In the genomic region with DNA sequence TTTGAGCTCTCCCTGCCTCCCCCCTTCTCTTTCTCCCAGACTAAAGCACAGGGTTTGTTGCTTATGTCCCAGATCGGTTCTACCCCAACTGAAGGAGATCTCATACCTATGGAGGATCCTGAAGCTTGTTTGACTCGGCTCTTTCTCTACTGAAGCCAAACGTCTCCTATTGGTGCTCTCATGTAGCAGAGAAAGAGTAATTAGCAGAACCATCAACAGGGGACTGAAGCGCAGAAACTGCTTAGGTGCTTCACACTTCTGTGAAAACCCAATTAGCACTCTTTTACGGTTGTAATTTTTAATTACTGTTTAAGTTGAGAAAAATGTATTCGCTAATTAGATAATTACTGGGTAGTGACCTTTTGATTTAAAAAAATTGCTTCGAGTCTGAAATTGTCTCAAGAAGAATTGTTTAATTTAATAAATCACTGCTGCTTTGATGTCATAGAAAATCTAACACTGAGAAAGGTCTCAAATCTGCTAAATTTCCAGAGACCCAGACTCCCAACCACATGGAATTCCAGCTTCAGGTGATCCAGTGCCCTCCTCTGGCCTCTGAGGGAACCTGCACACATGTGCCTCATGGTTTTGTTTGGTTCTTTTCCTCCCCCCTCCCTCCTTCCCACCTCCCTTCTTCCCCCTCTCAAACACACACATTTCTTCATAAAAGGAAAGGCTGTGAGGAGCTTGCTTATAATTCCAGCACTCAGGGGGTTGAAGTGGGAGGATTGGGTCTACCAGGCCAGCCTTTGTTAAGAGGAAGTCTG, we compare ENCODE assay signal across 20 mouse cellular contexts. TPM values are rescaled to one million over a fixed set of nuclear protein-coding genes. Genes with fewer than 3 reads are reported as not detected.
A peak's percentile ranks its signal among the peaks of the same experiment; 100 is the strongest.
DNase-seq lines count a peak whose midpoint lies in the region; ATAC-seq and TF ChIP-seq lines count a peak whose summit lies in the region.
"Had no signal": no experiment of that assay in that cellular context is flagged by ENCODE, and none has a peak within 500 bp of the region (broad histone marks: within the 10 kb centered on the region; RNA-seq: fewer than 3 reads in every experiment).

No protein-coding gene starts in this region.

- H3K36me3 ChIP-seq in hindbrain, postnatal 0 days (ENCODE audit: insufficient read depth, low read length): no peaks in the 10 kb centered on the region
- H3K36me3 ChIP-seq in hindbrain, embryonic 10.5 days: no peaks in the 10 kb centered on the region
- no peaks in the 10 kb centered on the region for H3K36me3 ChIP-seq in lung, postnatal 0 days (ENCODE audit: insufficient read depth, low read length)
- H3K36me3 ChIP-seq: embryonic facial prominence, embryonic 15.5 days; forebrain, embryonic 10.5 days; heart, embryonic 15.5 days; intestine, embryonic 15.5 days; limb, embryonic 10.5 days had no signal

- DNase-seq in hindbrain, postnatal 0 days (ENCODE audit: low spot score): peak; percentile 18
- no peak for DNase-seq in hindbrain, embryonic 10.5 days (ENCODE audit: low spot score)
- no peak for DNase-seq in lung, postnatal 0 days (ENCODE audit: low spot score)
- DNase-seq in lung, postnatal 10 days: no peak
- DNase-seq in ZHBTc4 (ENCODE audit: low read depth, low spot score): peak; percentile 18
- DNase-seq in thymus, postnatal 25 days: no peak
- DNase-seq: adrenal gland, postnatal 25 days; cerebellum, adult 11-12 months; cerebellum, postnatal 25 days; heart, adult 18-20 months; kidney, postnatal 10 days; lung, adult 2 months; lung, postnatal 4 days; thymus, adult 18-20 months had no signal

- TF ChIP-seq CTCF in hindbrain, postnatal 0 days (IDR thresholded peaks at IDR 0.05; ENCODE audit: low read depth): peak; percentile 28
- TF ChIP-seq CTCF in lung, postnatal 0 days (IDR thresholded peaks at IDR 0.05): peak; percentile 23; the same call in 1 of the 2 replicates

- H3K9ac ChIP-seq in hindbrain, postnatal 0 days (replicated peaks; ENCODE audit: low read length): no peak overlapping the region
- no peak overlapping the region for H3K9ac ChIP-seq in lung, postnatal 0 days (replicated peaks; ENCODE audit: low read depth)
- H3K9ac ChIP-seq: embryonic facial prominence, embryonic 15.5 days; heart, embryonic 15.5 days; intestine, embryonic 15.5 days had no signal

- H3K27ac ChIP-seq in hindbrain, postnatal 0 days: no peak overlapping the region
- no peak overlapping the region for H3K27ac ChIP-seq in hindbrain, embryonic 10.5 days
- H3K27ac ChIP-seq in lung, postnatal 0 days (ENCODE audit: low read length): no peak overlapping the region
- H3K27ac ChIP-seq: embryonic facial prominence, embryonic 15.5 days; forebrain, embryonic 10.5 days; heart, embryonic 15.5 days; intestine, embryonic 15.5 days; limb, embryonic 10.5 days had no signal

- H3K4me2 ChIP-seq in hindbrain, postnatal 0 days (ENCODE audit: low read depth, low read length): no peak overlapping the region
- H3K4me2 ChIP-seq in lung, postnatal 0 days (replicated peaks; ENCODE audit: low read depth, low read length): no peak overlapping the region
- H3K4me2 ChIP-seq: embryonic facial prominence, embryonic 15.5 days; heart, embryonic 15.5 days; intestine, embryonic 15.5 days had no signal

- no peaks in the 10 kb centered on the region for H3K4me1 ChIP-seq in hindbrain, postnatal 0 days (ENCODE audit: insufficient read depth, low read length)
- H3K4me1 ChIP-seq in hindbrain, embryonic 10.5 days (replicated peaks): no peaks in the 10 kb centered on the region
- 0 out of 2 replicates have a peak, but pooled peaks cover 3% of the 10 kb centered on the region for H3K4me1 ChIP-seq in lung, postnatal 0 days (ENCODE audit: insufficient read depth, low read depth, low read length)
- H3K4me1 ChIP-seq: embryonic facial prominence, embryonic 15.5 days; forebrain, embryonic 10.5 days; heart, embryonic 15.5 days; intestine, embryonic 15.5 days had no signal

- no peak for TF ChIP-seq EP300 in lung, postnatal 0 days (IDR thresholded peaks at IDR 0.05)

- H3K9me3 ChIP-seq in hindbrain, postnatal 0 days (ENCODE audit: low read length): no peaks in the 10 kb centered on the region
- no peaks in the 10 kb centered on the region for H3K9me3 ChIP-seq in hindbrain, embryonic 10.5 days
- H3K9me3 ChIP-seq in lung, postnatal 0 days (ENCODE audit: low read length): no peaks in the 10 kb centered on the region
- H3K9me3 ChIP-seq: embryonic facial prominence, embryonic 15.5 days; forebrain, embryonic 10.5 days; heart, embryonic 15.5 days; intestine, embryonic 15.5 days; limb, embryonic 10.5 days had no signal

- ATAC-seq in hindbrain, postnatal 0 days: peak; percentile 40; the same call in 1 of the 2 replicates
- no peak for ATAC-seq in lung, postnatal 0 days
- ATAC-seq in erythroblast, adult 5-6 weeks (replicated peaks; ENCODE audit: low FRiP score, poor library complexity, severe bottlenecking): no peak
- ATAC-seq: intestine, embryonic 15.5 days had no signal

- no peak overlapping the region for H3K4me3 ChIP-seq in hindbrain, postnatal 0 days (ENCODE audit: low read length)
- H3K4me3 ChIP-seq in hindbrain, embryonic 10.5 days: no peak overlapping the region
- H3K4me3 ChIP-seq in lung, postnatal 0 days (ENCODE audit: low read depth, low read length): no peak overlapping the region
- H3K4me3 ChIP-seq: embryonic facial prominence, embryonic 15.5 days; forebrain, embryonic 10.5 days; heart, embryonic 15.5 days; intestine, embryonic 15.5 days; limb, embryonic 10.5 days had no signal

- no peaks in the 10 kb centered on the region for H3K27me3 ChIP-seq in hindbrain, postnatal 0 days (ENCODE audit: insufficient read depth, low read length)
- H3K27me3 ChIP-seq in hindbrain, embryonic 10.5 days (ENCODE audit: insufficient read depth, poor library complexity, severe bottlenecking): no peaks in the 10 kb centered on the region
- no peaks in the 10 kb centered on the region for H3K27me3 ChIP-seq in lung, postnatal 0 days (replicated peaks; ENCODE audit: insufficient read depth, low read length)
- H3K27me3 ChIP-seq: embryonic facial prominence, embryonic 15.5 days; heart, embryonic 15.5 days; intestine, embryonic 15.5 days had no signal

- WGBS in hindbrain, postnatal 0 days: 74% methylated on average over 7 of the region's 7 CpGs
- 90% methylated on average over 7 of the region's 7 CpGs for WGBS in hindbrain, embryonic 10.5 days
- 91% methylated on average over 7 of the region's 7 CpGs for WGBS in lung, postnatal 0 days

RNA-seq across cellular contexts. Expression of a gene that starts 54.5 kb away (rescaled TPM):
- 16.0 and 19.0 TPM in 2 replicates for total RNA-seq in hindbrain, postnatal 0 days (2014; rRNA removed)
- 9.3 and 11.7 TPM in 2 replicates for polyA plus RNA-seq in hindbrain, postnatal 0 days (2015; fragmentation: Nextera tagmentation; extraction: Ambion mirVana)
- polyA plus RNA-seq in hindbrain, embryonic 10.5 days (2016; fragmentation: Nextera tagmentation; extraction: Ambion mirVana): 3.2 and 5.1 TPM in 2 replicates
- 3.2 and 3.7 TPM in 2 replicates for polyA plus RNA-seq in lung, postnatal 0 days (2015; fragmentation: Nextera tagmentation; extraction: Ambion mirVana)
- total RNA-seq in erythroblast, adult 5-6 weeks (2015; ENCODE audit: low replicate concordance): 41.9 and 43.3 TPM in 2 replicates
- 7.8 and 8.7 TPM in 2 replicates for total RNA-seq in erythroblast, adult 5-6 weeks (2017; ENCODE audit: low replicate concordance)

Comparison
In these comparisons a context has a peak if more than half of its experiments do, and no peak if none do; other contexts are left out.
1. DNase-seq: peak in hindbrain, postnatal 0 days (single experiment) and ZHBTc4 (single experiment); none in hindbrain, embryonic 10.5 days (single experiment), lung, postnatal 0 days (single experiment), lung, postnatal 10 days (single experiment) and thymus, postnatal 25 days (single experiment).